Mouse (Mus musculus): Measurements from ENCODE around the gene Ccdc92b. TPM values are rescaled to one million over a fixed set of nuclear protein-coding genes. Genes with fewer than 3 reads are reported as not detected.

Ccdc92b gene
- polyA plus RNA-seq, 1 experiment from 2014 or later = 0.61 TPM

DNA sequence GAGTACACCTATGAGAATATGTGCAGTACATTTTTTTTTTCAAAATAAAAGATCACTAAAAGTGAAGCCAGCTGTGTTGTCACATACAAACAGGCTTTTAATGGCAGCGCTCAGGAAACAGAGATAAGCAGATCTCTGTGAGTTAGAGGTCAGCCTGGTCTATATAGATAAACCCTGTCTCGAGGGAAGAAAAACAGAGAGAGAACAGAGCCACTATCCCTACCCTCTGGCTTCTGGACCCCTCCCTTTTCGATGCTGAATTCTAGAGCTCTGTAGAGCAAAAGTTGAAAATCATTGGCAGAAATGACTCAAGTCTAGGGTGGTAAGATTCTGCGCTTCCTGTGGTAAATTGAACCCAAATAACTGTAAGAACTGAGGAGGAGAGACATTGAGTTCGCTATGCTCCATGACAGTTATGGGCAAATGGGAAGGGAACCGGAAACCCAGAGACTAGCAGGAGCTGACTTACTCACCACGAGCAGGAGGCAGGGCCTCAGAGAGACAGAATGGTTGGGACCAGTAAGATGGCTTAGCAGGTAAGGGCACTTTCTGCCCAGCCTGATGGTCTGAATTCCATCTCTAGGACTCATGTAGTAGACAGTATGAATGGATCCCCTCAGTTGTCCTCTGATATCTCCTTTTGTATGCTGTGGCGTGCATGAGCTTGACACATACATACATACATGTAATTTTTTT is 2.7 kb downstream of the Ccdc92b start:
- Histone ChIP-seq H3K4me2 (replicated peaks; ENCODE audit: low read depth, low read length) (no peak overlapping the region), H3K4me1 (ENCODE audit: control insufficient read depth, insufficient read depth, low read length) (no peaks in the 10 kb centered on the region), H3K36me3 (ENCODE audit: control insufficient read depth, insufficient read depth, low read length) (no peaks in the 10 kb centered on the region), H3K27me3 (ENCODE audit: control insufficient read depth, insufficient read depth, low read length) (peaks cover 10% of the 10 kb centered on the region), H3K9me3 (ENCODE audit: control insufficient read depth, low read depth, low read length) (no peaks in the 10 kb centered on the region), H3K9ac (replicated peaks; ENCODE audit: low read depth, low read length) (no peak overlapping the region), H3K27ac (ENCODE audit: low read length) (no peak overlapping the region), H3K4me3 (ENCODE audit: low read depth, low read length) (no peak overlapping the region)
- no peak for ATAC-seq (ENCODE audit: insufficient number of reproducible peaks, insufficient read depth, low FRiP score, low read depth)
- 69% methylated on average over 8 of the region's 8 CpGs for WGBS

DNA sequence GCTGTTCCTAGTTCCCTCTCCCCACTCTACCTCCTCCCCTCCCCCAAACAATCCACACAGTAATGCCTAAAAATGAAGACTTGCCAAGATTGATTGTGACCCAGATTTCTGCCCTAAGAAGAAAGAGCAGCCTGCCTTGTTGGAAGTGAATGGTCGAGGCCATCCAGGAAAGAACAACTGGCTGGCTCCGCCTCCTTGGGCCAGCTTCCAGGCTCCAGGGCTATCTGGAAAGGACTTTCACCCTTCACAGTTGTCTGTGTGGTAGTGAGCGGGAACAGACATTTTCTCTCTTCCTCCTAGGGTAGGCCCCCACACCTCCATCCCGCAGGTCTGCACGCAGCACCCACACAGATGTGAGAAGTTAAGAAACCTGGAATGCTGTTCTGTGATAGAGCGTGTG is 4.3 kb downstream of the Ccdc92b start:
- Histone ChIP-seq H3K27me3 (ENCODE audit: control insufficient read depth, insufficient read depth, low read length) (peaks cover 10% of the 10 kb centered on the region), H3K4me2 (replicated peaks; ENCODE audit: low read depth, low read length) (no peak overlapping the region), H3K36me3 (ENCODE audit: control insufficient read depth, insufficient read depth, low read length) (no peaks in the 10 kb centered on the region), H3K27ac (ENCODE audit: low read length) (no peak overlapping the region), H3K4me1 (ENCODE audit: control insufficient read depth, insufficient read depth, low read length) (no peaks in the 10 kb centered on the region), H3K9ac (replicated peaks; ENCODE audit: low read depth, low read length) (no peak overlapping the region), H3K9me3 (ENCODE audit: control insufficient read depth, low read depth, low read length) (no peaks in the 10 kb centered on the region), H3K4me3 (ENCODE audit: low read depth, low read length) (no peak overlapping the region)
- ATAC-seq (ENCODE audit: insufficient number of reproducible peaks, insufficient read depth, low FRiP score, low read depth) = no peak
- 63% methylated on average over 6 of the region's 6 CpGs for WGBS

- no peaks in the 10 kb centered on the region for H3K9me3 ChIP-seq (ENCODE audit: control insufficient read depth, low read depth, low read length)
- no peak overlapping the region for H3K4me2 ChIP-seq (replicated peaks; ENCODE audit: low read depth, low read length)
- ATAC-seq (ENCODE audit: insufficient number of reproducible peaks, insufficient read depth, low FRiP score, low read depth) = no peak
- no peak overlapping the region for H3K4me3 ChIP-seq (ENCODE audit: low read depth, low read length)
- no peak overlapping the region for H3K27ac ChIP-seq (ENCODE audit: low read length)
- H3K36me3 ChIP-seq (ENCODE audit: control insufficient read depth, insufficient read depth, low read length) = no peaks in the 10 kb centered on the region
- H3K27me3 ChIP-seq (ENCODE audit: control insufficient read depth, insufficient read depth, low read length) = peaks cover 3% of the 10 kb centered on the region; the same call in 1 of the 2 replicates
- no peak overlapping the region for H3K9ac ChIP-seq (replicated peaks; ENCODE audit: low read depth, low read length)
- no peaks in the 10 kb centered on the region for H3K4me1 ChIP-seq (ENCODE audit: control insufficient read depth, insufficient read depth, low read length)
These were observed 5.9 kb downstream of the Ccdc92b start for GRCm38 (mm10) chr11:74625333-74625732.

- Histone ChIP-seq H3K4me1 (ENCODE audit: control insufficient read depth, insufficient read depth, low read length) (no peaks in the 10 kb centered on the region), H3K27ac (ENCODE audit: low read length) (no peak overlapping the region), H3K9ac (replicated peaks; ENCODE audit: low read depth, low read length) (no peak overlapping the region), H3K4me3 (ENCODE audit: low read depth, low read length) (no peak overlapping the region), H3K4me2 (replicated peaks; ENCODE audit: low read depth, low read length) (no peak overlapping the region), H3K27me3 (ENCODE audit: control insufficient read depth, insufficient read depth, low read length) (no peaks in the 10 kb centered on the region), H3K36me3 (ENCODE audit: control insufficient read depth, insufficient read depth, low read length) (no peaks in the 10 kb centered on the region), H3K9me3 (ENCODE audit: control insufficient read depth, low read depth, low read length) (no peaks in the 10 kb centered on the region)
- no peak for ATAC-seq (ENCODE audit: insufficient number of reproducible peaks, insufficient read depth, low FRiP score, low read depth)
- WGBS = 79% methylated on average over 3 of the region's 3 CpGs
These were observed 8.1 kb downstream of the Ccdc92b start for GRCm38 (mm10) chr11:74627481-74627880.

GRCm38 (mm10) chr11:74631880-74632789 is 12.7 kb downstream of the Ccdc92b start:
- WGBS = 62% methylated on average over 7 of the region's 7 CpGs
- Histone ChIP-seq H3K4me2 (replicated peaks; ENCODE audit: low read depth, low read length) (no peak overlapping the region), H3K36me3 (ENCODE audit: control insufficient read depth, insufficient read depth, low read length) (no peaks in the 10 kb centered on the region), H3K9ac (replicated peaks; ENCODE audit: low read depth, low read length) (no peak overlapping the region), H3K27ac (ENCODE audit: low read length) (no peak overlapping the region), H3K27me3 (ENCODE audit: control insufficient read depth, insufficient read depth, low read length) (no peaks in the 10 kb centered on the region), H3K4me1 (ENCODE audit: control insufficient read depth, insufficient read depth, low read length) (peaks cover under 1% of the 10 kb centered on the region; the same call in 1 of the 2 replicates), H3K4me3 (ENCODE audit: low read depth, low read length) (no peak overlapping the region), H3K9me3 (ENCODE audit: control insufficient read depth, low read depth, low read length) (no peaks in the 10 kb centered on the region)
- ATAC-seq (ENCODE audit: insufficient number of reproducible peaks, insufficient read depth, low FRiP score, low read depth) = no peak

DNA sequence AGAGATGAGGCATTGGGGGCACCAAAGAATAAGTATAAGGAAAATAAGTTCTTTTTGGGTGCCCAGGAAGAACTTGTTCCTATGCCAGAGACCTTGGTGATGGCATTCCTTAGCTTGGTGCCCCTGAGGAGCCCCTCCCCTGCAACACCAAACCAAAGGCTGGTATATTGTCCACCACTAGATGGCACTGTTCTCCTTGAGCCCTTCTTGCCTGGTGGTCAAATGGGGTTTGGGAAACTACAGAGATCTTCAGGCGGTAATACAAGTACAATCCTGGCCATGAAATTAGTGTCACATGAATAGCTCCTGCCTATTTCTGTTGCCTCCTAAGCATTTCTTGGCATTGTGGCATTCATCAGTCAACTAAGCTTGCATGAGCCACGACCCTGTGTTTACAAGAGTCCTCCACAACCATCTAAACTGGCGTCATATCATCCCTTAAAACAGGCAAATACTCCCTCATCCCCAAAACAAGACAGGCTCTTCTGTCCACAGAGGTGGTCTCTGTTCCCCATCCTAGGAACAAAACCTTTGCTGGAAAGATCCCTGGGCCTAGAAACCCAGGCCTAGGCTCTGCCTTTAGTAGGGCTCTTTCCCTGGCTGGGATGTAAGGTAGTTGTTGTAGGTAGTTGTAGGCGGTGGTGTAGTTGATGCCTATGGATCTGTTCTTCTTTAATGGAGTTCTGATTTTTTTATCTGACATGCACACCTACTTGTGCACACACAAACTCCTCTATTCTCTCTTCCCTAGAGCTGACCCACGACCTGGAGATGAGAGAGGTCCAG is 15.3 kb downstream of the Ccdc92b start:
- WGBS = 65% methylated on average over 5 of the region's 5 CpGs
- H3K9me3 ChIP-seq (ENCODE audit: control insufficient read depth, low read depth, low read length) = no peaks in the 10 kb centered on the region
- H3K36me3 ChIP-seq (ENCODE audit: control insufficient read depth, insufficient read depth, low read length) = no peaks in the 10 kb centered on the region
- no peak overlapping the region for H3K4me2 ChIP-seq (replicated peaks; ENCODE audit: low read depth, low read length)
- peaks cover 17% of the 10 kb centered on the region; the same call in 1 of the 2 replicates for H3K4me1 ChIP-seq (ENCODE audit: control insufficient read depth, insufficient read depth, low read length)
- H3K4me3 ChIP-seq (ENCODE audit: low read depth, low read length) = no peak overlapping the region
- no peak overlapping the region for H3K9ac ChIP-seq (replicated peaks; ENCODE audit: low read depth, low read length)
- H3K27ac ChIP-seq (ENCODE audit: low read length) = no peak overlapping the region
- ATAC-seq (ENCODE audit: insufficient number of reproducible peaks, insufficient read depth, low FRiP score, low read depth) = no peak
- no peaks in the 10 kb centered on the region for H3K27me3 ChIP-seq (ENCODE audit: control insufficient read depth, insufficient read depth, low read length)

- H3K9me3 ChIP-seq (ENCODE audit: control insufficient read depth, low read depth, low read length) = no peaks in the 10 kb centered on the region
- ATAC-seq (ENCODE audit: insufficient number of reproducible peaks, insufficient read depth, low FRiP score, low read depth) = no peak
- H3K27ac ChIP-seq (ENCODE audit: low read length) = no peak overlapping the region; the same call in 1 of the 2 replicates
- H3K4me3 ChIP-seq (ENCODE audit: low read depth, low read length) = peak overlapping the region; percentile 70
- peaks cover 20% of the 10 kb centered on the region; the same call in 1 of the 2 replicates for H3K4me1 ChIP-seq (ENCODE audit: control insufficient read depth, insufficient read depth, low read length)
- H3K4me2 ChIP-seq (replicated peaks; ENCODE audit: low read depth, low read length) = peak overlapping the region; percentile 81
- peak overlapping the region; percentile 66; the same call in 1 of the 2 replicates for H3K9ac ChIP-seq (replicated peaks; ENCODE audit: low read depth, low read length)
- WGBS = 17% methylated on average over 8 of the region's 8 CpGs
- H3K27me3 ChIP-seq (ENCODE audit: control insufficient read depth, insufficient read depth, low read length) = no peaks in the 10 kb centered on the region
- no peaks in the 10 kb centered on the region for H3K36me3 ChIP-seq (ENCODE audit: control insufficient read depth, insufficient read depth, low read length)
These were observed 18.1 kb downstream of the Ccdc92b start for GRCm38 (mm10) chr11:74637486-74637885.

Measured in stomach, embryonic 14.5 days (tissue).